Mouse (Mus musculus) left cerebral cortex, postnatal 36 days (tissue): ENCODE data around the gene Cdyl. TPM values are rescaled to one million over a fixed set of nuclear protein-coding genes. Genes with fewer than 3 reads are reported as not detected.

Experiments used
- DNase-seq, 2 experiments: peaks; one replicate each; pipeline ENCODE4 v3.0.0; 2021 to 2022; ENCODE audit warnings: low spot score in 2 of 2, mixed read lengths in 1 of 2
- intact Hi-C: fragments of 180-260 bp; cut with DNase I; formaldehyde crosslinking; loops from one replicate; pipeline ENCODE4 v1.15.1; 2025
- total RNA-seq, 2 experiments: library from RNA; stranded (reverse); gene quantifications; 2 replicates each; pipeline ENCODE4 v1.2.3; 2021

The Cdyl gene
- 10 to 100 TPM; 41.8 to 51.3 TPM for total RNA-seq

DNA sequence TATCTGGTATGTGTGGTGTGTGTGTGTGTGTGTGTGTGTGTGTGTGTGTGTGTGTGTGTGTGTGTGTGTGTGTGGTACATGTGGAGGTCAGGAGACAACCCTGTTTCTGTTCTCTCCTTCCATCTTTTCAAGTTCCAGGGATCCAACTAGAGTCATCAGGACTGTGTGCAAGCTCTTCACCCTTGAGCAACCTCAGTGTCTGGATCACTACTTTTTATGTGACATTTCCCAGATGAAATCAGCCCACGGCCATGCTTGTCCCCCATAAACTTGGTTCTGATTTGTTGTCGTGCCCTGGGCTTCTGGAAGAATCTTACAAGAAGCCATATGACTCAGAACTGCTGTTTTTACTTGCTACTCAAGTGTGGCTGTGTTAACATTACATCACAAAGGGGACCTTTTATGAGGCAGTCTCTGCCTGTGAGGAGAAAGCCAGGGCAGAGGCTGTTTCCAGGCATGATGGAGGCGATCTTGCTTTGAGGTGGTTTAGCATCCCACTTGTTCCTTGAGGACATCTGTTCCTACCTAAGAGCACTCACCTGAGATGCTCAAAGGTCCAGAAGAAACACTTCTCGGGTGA lies at the start of gene Cdyl:
Gene Cdyl, plus strand, starts transcription at position 428 of the 580 bp plus-strand sequence.
- DNase-seq: no peak
- intact Hi-C loops: no loop called here

DNA sequence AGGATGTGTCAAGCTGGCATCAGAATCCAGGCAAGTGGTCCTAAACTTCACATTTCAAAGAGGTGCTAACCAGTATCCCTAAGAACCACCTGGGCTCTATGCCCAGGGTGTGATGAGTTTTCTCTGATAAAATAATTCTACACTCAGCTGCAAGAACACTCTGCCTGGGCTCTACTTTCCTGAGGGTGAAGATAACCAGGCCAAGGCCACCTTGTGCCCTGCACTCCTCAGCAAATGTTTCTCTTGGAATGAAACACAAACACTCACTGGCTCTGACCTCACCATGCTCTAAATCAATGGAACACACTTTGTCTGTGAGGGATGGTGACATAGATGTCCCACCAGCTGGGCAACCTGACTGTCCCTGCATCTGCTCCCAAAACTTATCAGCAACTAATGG lies 48.9 kb upstream of the Cdyl start:
- no peak for DNase-seq
- intact Hi-C loops: no loop called here

DNA sequence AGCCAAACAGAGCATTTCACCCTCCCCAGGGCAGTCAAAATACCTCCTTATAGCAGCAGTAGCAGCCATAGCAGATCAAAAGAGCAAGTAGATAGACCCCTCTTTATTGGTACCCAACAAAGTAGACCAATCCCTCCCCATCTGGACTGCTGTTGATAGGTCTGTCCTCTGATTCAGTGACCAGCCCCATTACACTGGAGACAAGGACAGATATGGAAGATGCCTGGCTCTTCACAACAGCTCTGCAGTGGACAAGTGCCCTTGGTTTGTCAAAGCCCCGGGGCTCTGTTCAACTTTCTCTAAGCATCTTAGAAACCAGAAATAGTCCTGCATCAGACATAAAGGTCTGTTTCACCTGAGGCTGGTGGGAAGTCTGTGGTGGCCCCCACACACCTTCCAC lies 47.1 kb upstream of the Cdyl start:
- intact Hi-C loops: no loop called here
- DNase-seq: no peak

DNA sequence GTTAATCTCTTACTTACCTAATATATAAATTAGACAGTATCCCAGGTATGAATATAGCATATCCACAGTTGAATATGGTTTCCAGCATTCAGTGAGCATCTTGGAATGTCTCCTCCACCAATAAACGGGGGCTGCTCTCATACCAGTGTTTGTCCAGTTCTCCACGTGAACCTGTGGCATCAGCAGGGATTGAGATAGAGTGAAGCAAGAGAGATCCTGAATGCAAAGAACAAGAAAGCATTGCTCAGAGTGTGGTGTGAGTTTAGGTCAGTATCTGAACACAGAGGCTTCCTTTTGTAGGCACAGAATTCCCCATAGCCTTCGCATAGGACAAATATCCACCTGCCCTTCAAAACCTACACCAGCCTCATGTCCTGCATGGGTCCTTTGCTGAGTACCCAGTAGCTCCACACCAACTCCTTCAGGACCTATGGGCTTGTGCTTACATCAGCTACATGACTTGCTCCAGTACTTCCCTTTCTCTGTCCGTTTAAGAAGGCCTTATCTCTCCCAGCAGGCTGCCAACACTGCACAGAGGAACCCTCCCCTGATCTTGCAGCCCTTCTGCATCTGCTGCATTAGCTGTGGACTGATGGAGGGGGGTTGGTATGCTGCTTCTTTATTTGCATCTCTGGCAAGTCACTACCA lies 44.7 kb upstream of the Cdyl start:
- DNase-seq: no peak
- intact Hi-C loops: no loop called here

DNA sequence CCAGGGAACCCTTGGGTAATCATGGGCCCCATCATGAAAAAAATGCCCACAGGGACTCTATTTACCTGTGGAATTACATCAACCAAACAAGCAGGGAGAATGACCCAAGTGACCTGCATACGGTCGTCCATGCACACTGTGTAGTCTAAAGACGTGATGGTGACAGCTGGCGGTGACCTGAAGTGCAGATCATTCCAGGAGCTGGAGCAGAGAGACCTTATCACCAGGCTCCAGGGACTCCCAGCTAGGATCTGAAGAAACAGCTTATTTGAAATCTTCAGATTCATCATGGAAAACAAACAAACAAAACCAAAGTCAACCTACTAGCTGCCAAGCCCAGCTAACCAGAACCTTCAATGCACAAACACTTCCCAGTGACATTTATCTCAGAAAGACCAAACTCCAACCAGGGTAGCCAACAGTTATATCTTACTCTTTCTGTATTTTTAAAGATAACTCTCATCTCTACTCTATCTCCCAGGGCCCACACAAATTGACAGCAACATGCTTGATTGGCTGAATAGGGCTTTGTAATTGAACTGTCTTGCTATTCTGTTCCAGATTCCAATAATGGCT lies 43.0 kb upstream of the Cdyl start:
- DNase-seq: no peak
- intact Hi-C loops: no loop called here

DNA sequence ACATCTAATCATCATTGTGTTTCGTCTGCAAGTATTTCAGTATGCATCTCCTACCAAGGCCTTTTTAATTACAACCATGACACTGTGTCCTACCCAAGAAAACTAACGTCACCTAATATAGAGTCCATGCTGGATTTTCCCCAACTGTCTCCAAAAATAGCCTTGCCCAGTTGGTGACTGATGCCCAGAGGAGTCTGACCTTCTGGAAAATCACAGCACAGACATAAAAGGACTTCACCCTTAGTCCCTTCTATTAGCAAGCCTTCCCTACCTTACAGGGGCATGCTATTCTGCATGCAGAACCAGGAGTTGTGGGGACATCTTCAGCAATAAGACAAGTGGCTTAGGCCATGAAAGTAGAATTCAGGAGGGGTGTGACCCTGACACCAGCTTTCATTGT lies 40.3 kb upstream of the Cdyl start:
- intact Hi-C loops: no loop called here
- DNase-seq: no peak

DNA sequence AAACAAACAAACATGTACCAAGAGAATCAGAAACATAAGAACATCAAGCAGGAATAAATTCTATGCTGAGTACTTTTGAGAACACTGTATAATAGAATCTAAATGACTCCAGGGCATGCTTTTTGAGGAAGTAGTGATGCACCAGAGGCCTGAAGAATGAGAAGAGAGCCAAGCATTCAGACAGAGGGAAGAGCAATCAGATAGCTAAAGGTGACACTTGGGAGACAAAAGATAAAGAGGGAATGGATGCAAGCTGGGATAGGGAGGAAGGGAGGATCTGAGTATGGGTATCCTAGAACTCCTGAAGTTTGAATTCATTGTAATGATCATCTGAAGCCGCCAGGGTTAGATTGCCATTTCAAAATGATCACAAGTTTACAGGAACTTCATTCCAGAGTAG lies 38.9 kb upstream of the Cdyl start:
- intact Hi-C loops: no loop called here

DNA sequence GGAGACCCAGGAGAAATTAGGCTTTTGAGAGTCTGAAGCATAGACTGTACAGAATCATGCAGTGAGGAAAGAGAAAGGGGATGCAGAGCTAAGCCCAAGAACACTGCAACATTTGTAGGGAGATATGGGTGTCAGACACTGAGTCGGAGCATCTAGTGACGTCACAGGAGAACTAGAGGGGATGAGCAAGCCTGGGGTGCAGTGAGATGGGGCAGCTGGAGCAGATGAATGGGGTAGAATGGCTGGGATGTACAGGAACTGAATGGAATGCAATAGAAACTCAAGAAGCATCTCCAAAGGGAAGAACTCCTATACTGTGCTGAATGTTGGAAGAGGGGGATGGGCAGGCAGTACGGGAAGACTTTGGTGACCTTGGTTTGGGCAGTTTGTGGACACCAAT lies 34.8 kb upstream of the Cdyl start:
- DNase-seq: no peak
- intact Hi-C loops: no loop called here

More for the DNA sequence above, 38.9 kb upstream of the Cdyl start:
- DNase-seq: no peak

DNA sequence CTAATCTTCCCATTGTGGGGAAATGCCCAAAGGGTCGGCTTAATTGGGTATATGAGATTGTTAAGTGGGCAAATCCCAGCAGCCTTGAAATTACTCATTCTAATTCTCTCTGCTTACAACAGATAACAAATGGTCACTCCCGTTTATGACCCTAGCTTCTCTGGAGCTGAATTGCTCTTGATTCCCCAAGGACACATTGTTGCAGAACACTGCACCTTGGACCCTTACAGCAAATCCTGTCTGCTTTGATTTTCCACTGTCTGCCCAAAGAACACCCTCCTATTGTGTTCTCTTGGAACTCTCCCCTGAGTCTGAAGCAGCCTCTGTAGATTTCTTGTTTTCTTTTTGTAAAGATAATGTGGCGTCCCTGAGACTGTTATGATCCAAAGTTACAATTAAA lies 34.1 kb upstream of the Cdyl start:
- no peak for DNase-seq
- intact Hi-C loops: no loop called here

DNA sequence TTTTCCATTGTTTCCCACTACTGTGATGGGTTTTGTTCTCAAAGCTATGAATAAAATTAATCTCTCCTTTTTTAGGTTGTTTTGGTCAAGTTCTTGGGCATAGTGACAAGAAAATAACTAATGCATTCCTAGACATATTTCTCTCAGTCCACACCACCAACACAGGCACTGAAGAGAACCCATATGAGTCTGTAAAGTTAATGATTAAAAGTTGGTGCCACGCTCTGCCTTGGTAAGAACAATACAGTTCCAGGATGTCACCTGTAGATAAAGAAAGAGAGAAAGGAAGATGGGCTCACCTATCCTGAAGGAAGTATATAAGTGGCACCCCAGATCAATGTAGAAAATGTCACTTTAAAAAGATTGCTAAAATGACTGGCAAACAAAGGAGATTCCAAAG lies 32.3 kb upstream of the Cdyl start:
- intact Hi-C loops: no loop called here
- DNase-seq: no peak

DNA sequence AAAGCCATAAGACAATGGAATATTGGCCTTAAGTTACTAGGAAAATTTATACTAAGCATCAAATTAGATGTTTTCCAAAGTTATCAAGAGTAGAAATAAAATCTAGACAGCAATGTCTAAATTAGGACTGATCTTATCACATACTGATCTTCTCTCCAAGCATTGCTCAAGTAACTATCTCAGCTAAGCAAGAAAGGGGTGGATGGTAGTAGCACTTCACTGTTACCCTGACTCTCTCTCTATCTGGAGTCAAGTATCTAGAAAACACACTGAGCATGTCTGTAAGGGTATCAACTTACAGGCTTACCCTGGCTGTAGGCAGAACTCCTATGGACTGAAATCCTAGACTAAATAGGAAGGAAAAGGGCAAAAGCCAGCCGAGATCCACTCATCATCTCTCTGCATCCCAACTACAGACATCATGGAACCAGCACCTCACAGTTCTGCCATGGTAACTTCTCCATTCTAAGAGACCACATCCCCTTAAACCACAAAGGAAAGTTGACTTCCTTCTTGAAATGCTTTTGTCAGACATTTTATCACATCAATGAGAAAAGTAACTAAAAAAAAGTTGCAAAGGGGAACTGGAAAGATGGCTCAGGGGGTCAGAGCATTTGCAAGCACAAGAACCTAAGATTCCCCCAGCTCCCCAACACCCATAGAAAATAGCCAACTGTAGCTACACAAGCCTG lies 12.4 kb upstream of the Cdyl start:
- intact Hi-C loops: no loop called here
- no peak for DNase-seq

DNA sequence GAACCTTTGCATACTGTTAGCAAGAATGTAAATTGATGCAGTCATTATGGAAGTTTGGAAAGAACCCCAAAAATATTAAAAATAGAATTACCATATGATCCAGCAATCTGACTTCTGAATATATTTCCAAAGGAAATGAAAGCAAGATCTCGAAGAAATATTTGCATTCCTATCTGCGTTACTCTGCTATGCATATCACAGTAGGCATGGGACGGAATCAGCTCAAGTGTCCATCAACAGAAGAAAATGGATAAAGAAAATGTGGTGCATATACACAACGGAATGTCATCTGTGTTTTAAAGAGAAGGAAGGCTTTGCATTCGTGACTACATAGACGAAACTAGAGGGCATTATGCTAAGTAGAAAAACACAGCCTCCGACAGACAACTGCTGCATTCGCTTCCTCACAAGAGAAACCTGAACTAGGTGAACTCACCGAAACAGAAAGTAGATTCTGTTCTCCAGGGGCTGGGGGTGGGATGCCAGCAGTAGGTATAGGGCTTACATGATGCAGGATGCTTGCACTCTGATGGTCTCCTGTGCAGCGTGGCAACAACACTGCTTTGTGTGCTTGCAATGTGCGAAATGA lies 9.3 kb upstream of the Cdyl start:
- intact Hi-C loops: no loop called here
- no peak for DNase-seq

DNA sequence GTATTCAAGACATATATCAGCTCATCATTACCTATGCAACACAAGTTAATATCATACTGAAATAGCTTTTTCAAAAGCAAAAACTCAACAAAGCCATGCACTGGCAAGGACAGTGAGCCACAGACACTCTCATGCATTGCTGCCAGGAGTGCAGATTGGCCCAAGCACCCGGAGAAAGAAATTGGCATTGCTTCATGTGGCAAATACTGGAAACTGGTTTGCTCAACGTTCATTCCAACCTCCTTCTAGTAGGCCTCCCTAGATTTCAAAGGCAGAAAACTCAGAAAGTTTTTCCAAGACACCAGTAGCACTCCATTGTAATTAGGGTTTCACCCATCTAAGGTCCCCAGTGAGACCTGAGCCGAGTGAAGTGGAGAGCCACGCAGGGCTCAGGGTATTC lies 6.8 kb upstream of the Cdyl start:
- DNase-seq: no peak
- intact Hi-C loops: no loop called here

DNA sequence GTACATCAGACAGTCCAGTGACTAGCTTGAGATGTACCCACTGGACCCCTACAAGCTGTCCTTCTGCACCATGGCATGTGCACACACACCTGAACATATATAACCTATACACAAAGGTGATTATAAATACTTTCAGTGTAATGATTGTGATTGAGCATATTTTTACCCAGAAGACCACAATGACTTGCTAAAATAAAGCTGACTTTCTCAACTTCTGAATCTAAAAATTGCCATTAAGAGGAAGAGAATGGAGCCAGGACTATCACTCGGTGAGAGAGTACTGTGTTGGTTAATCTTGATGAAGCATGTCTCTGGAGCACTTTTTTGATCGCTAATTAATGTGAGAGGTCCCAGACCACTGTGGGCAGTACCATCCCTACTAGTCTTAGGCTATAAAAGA lies 2.8 kb upstream of the Cdyl start:
- no peak for DNase-seq
- intact Hi-C loops: no loop called here

DNA sequence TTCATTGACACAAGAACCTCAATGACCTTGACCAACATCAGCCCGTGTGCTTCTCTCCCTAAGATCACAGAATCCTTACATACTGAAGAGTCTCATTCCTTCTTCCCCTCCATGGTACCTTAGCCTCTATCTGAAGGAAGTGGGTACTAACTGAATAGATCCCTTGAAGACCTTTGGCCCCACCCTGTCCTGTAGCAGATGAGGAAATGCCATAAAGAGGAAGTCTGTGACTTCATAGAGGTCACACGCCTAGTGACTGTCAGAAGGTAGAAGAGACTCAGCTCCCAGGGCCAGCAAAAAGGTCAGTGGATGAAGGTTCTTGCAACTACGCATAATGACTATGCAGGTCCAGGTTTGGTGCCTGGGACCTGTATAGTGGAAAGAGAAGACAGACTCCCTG lies 5.8 kb downstream of the Cdyl start:
- intact Hi-C loops: no loop called here
- no peak for DNase-seq

DNA sequence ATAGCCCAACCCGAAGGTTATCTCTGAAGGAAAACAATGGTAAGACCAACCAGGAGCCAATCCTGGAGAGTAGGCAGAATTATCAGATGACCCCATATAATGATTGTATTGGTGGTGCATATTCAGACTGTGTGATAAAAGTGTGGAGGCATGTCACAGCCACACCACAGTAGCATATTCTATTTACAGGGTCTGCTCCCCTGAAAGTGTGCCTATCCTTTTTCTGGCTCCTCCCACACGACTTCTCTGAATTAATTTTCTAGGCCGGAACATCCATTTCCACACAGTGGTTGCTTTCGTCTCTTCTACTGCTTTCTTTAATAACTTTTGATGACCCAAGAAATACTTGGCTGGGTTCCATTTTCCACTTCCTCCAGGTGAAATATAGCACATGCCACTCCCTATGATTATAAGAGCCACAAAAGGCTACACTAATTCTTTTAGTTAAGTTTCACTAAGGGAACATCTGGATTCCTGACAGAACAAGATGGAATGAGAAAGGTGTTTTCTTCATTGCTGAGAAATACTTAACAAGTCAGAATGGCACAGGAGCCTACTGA lies 10.4 kb downstream of the Cdyl start:
- peak in 1 of 2 experiments; percentile 13 for DNase-seq
- intact Hi-C loops: no loop called here

DNA sequence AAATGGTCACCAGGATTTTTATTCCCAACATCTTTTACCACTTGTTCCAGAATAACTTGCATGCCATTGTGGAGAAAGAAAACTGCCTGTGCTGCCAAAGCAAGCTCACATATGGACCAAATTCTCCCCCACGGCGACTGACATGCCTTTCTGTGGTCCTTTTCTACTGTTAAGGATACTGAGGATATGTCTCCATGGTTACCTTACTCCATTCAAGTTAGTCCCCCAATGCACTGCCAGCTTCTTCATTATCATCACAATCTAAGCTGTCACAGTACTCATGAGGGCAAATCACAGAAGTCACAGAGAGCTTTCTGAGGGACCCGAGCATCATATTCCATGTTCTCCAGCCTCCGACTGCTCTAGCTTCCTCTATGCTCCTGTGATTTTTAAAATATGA lies 11.2 kb downstream of the Cdyl start:
- intact Hi-C loops: no loop called here
- no peak for DNase-seq

DNA sequence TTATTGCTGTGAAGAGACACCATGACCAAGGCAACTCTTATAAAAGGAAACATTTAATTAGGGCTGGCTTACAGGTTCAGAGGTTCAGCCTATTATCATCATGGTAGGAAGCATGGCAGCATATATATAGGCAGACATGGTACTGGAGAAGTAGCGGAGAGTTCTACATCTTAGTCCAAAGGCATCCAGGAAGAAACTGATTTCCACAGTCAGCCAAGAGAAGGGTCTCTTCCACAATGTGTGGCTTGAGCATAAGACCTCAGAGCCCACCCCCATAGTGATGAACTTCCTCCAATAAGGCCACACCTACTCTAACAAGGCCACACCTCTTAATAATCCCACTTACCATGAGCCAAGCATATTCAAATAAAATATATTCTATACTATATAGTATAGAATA lies 17.3 kb downstream of the Cdyl start:
- DNase-seq: no peak
- intact Hi-C loops: no loop called here

DNA sequence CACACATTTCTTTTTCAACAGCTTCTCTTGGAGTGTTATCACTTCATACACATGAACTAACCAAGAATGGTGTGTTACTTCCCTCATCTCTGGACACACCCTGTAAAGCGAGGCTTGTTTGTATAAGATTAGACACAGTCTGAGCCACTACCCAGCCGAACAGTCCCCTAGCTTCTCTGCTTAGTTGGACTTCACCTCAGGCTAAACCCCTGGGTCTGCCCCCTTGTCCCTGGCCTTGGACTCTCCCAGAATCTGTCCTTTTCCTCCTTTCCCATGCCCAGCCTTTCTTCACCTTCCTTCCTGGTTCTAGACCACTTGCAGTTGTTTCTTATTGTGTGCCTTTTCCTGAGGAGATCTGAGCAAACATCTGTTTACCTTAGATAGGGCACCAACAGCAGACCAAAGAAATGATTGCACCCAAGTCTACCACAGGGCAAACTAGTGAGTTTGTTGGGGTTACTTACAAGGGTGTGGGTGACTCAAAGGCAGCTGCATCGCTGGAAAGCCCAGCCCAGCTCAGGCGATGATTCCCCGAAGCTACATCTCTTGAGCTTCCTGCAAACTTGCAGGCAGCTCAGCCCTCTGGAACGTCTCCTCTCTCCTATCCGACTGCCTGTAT lies 17.9 kb downstream of the Cdyl start:
- intact Hi-C loops: no loop called here
- DNase-seq: no peak

DNA sequence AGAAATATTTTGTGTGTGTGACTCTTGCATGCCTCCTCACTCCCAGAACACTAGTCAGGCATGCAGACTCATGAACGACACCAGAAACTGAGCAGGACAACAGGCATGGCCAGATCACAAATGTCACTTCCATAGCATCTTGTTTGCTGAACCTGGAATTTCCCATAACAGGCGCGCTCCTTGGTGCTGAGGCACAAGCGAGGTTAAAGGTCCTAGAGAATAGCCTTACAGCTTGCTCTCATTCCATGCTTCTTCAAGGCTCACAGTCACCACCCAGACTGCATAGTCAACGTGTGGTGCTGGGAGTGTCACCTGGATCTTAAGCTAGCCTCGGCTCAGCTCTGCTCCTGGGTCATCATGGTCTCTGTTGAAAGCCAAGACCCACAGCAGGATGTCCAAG lies 19.1 kb downstream of the Cdyl start:
- intact Hi-C loops: no loop called here
- no peak for DNase-seq
